ENCODE assay signal across 20 mouse cellular contexts in the genomic region with DNA sequence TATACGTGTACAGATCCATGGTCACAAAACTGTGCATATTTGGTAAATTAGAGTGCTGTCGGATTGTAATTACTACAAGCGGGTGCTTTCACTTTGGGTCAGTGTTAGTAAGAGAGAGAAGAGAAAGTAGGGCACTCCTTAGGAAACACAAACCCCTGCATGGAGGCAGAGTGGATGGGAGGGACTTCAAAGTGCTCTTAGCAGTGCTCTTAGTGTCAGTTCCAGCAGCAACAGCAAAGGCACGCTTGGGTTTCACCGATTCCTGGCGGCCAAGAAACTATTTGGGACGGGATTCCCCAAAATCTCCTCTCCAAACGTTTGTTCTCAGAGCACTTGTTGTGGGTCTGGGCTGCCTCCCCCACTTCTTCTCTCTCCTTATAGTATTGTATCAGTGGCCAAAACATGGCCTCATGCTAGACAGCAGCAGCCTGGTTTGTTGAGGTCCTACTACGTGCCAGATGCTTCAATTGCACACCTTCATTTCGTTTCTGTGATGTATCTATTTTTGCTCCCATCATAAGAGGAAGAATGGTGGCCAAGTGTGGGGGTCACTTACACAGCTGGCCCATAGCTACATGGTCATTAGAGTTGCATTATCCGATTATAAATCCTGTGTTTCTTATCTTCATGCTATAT. TPM values are rescaled to one million over a fixed set of nuclear protein-coding genes. Genes with fewer than 3 reads are reported as not detected.
A peak's percentile ranks its signal among the peaks of the same experiment; 100 is the strongest.
DNase-seq lines count a peak whose midpoint lies in the region; ATAC-seq lines count a peak whose summit lies in the region.
"Had no signal": no experiment of that assay in that cellular context is flagged by ENCODE, and none has a peak within 500 bp of the region (broad histone marks: within the 10 kb centered on the region; RNA-seq: fewer than 3 reads in every experiment).

No protein-coding gene starts in this region.

- 82% methylated on average over 11 of the region's 11 CpGs for WGBS in heart, embryonic 10.5 days
- 82% methylated on average over 11 of the region's 11 CpGs for WGBS in heart, embryonic 16.5 days
- 56% methylated on average over 11 of the region's 11 CpGs for WGBS in lung, embryonic 16.5 days
- 84% methylated on average over 11 of the region's 11 CpGs for WGBS in embryonic facial prominence, embryonic 10.5 days

- intact Hi-C loops in heart, postnatal 14 days (cut with DNase I): loop anchor here (5.0 kb wide), 1 partner anchor 50 kb away; no protein-coding TSS in a partner anchor

- no peaks in the 10 kb centered on the region for H3K9me3 ChIP-seq in heart, embryonic 10.5 days
- H3K9me3 ChIP-seq in heart, embryonic 16.5 days (replicated peaks; ENCODE audit: control insufficient read depth, low read length): no peaks in the 10 kb centered on the region
- H3K9me3 ChIP-seq in lung, embryonic 16.5 days (ENCODE audit: control insufficient read depth, low read length): no peaks in the 10 kb centered on the region
- H3K9me3 ChIP-seq in embryonic facial prominence, embryonic 10.5 days: no peaks in the 10 kb centered on the region
- H3K9me3 ChIP-seq: midbrain, embryonic 13.5 days had no signal

- H3K4me1 ChIP-seq in heart, embryonic 10.5 days: peaks cover 49% of the 10 kb centered on the region
- H3K4me1 ChIP-seq in heart, embryonic 16.5 days (ENCODE audit: control insufficient read depth, insufficient read depth, low read length): peaks cover 39% of the 10 kb centered on the region
- peaks cover 31% of the 10 kb centered on the region for H3K4me1 ChIP-seq in lung, embryonic 16.5 days (replicated peaks; ENCODE audit: control insufficient read depth, insufficient read depth, low read length)
- peaks cover 17% of the 10 kb centered on the region for H3K4me1 ChIP-seq in embryonic facial prominence, embryonic 10.5 days

- no peak for DNase-seq in heart, embryonic 10.5 days (ENCODE audit: low spot score)
- no peak for DNase-seq in heart, postnatal 14 days
- no peak for DNase-seq in heart, adult 8-10 months (ENCODE audit: low spot score)
- DNase-seq in embryonic facial prominence, embryonic 10.5 days (ENCODE audit: low spot score): no peak
- DNase-seq: adrenal gland, postnatal 36 days; cerebellum, adult 11 months; cerebellum, adult 9-11 months; forebrain, postnatal 0 days; gastrocnemius, postnatal 25 days; kidney, adult 8-10 months; kidney, postnatal 10 days; left cerebral cortex, postnatal 4 days; liver had no signal

- H3K4me3 ChIP-seq in heart, embryonic 10.5 days: no peak overlapping the region
- no peak overlapping the region for H3K4me3 ChIP-seq in heart, embryonic 16.5 days (ENCODE audit: low read length)
- H3K4me3 ChIP-seq in lung, embryonic 16.5 days (ENCODE audit: low read length): no peak overlapping the region
- H3K4me3 ChIP-seq in embryonic facial prominence, embryonic 10.5 days: no peak overlapping the region
- H3K4me3 ChIP-seq: midbrain, embryonic 13.5 days had no signal

- H3K4me2 ChIP-seq in heart, embryonic 16.5 days (ENCODE audit: low read depth, low read length): no peak overlapping the region
- 0 out of 2 replicates have a peak overlapping the region, but pooled peaks have one; percentile 10 for H3K4me2 ChIP-seq in lung, embryonic 16.5 days (ENCODE audit: low read depth, low read length)
- H3K4me2 ChIP-seq: hindbrain, embryonic 14.5 days; midbrain, embryonic 13.5 days had no signal

- peak overlapping the region; percentile 87 for H3K27ac ChIP-seq in heart, embryonic 10.5 days
- H3K27ac ChIP-seq in heart, embryonic 16.5 days (ENCODE audit: low read length): peak overlapping the region; percentile 94
- peak overlapping the region; percentile 98 for H3K27ac ChIP-seq in lung, embryonic 16.5 days (ENCODE audit: low read length)
- H3K27ac ChIP-seq in embryonic facial prominence, embryonic 10.5 days (replicated peaks): no peak overlapping the region
- H3K27ac ChIP-seq: hindbrain, embryonic 14.5 days; midbrain, embryonic 13.5 days had no signal

- no peak overlapping the region for H3K9ac ChIP-seq in heart, embryonic 16.5 days (ENCODE audit: low read length)
- H3K9ac ChIP-seq in lung, embryonic 16.5 days (ENCODE audit: low read length): no peak overlapping the region
- H3K9ac ChIP-seq: forebrain, postnatal 0 days; hindbrain, embryonic 14.5 days; midbrain, embryonic 13.5 days had no signal

- no peaks in the 10 kb centered on the region for H3K27me3 ChIP-seq in heart, embryonic 10.5 days (ENCODE audit: insufficient read depth, poor library complexity, severe bottlenecking)
- H3K27me3 ChIP-seq in heart, embryonic 16.5 days (ENCODE audit: control insufficient read depth, insufficient read depth, low read length): no peaks in the 10 kb centered on the region
- H3K27me3 ChIP-seq in lung, embryonic 16.5 days (ENCODE audit: control insufficient read depth, insufficient read depth, low read depth, low read length): no peaks in the 10 kb centered on the region
- H3K27me3 ChIP-seq in embryonic facial prominence, embryonic 10.5 days (replicated peaks; ENCODE audit: low read depth, poor library complexity, severe bottlenecking): no peaks in the 10 kb centered on the region
- H3K27me3 ChIP-seq: midbrain, embryonic 13.5 days; Patski had no signal

- ATAC-seq in heart, embryonic 16.5 days (replicated peaks; ENCODE audit: extremely low read depth, insufficient read depth, low FRiP score): no peak
- no peak for ATAC-seq in lung, embryonic 16.5 days (ENCODE audit: low read depth)
- ATAC-seq in inflammation-experienced regulatory T-cells, adult 6 months: no peak
- no peak for ATAC-seq in cerebellum, adult (ENCODE audit: insufficient number of reproducible peaks, low FRiP score, low TSS enrichment)
- ATAC-seq: forebrain, postnatal 0 days; midbrain, embryonic 13.5 days; Patski had no signal

- H3K36me3 ChIP-seq in heart, embryonic 10.5 days: no peaks in the 10 kb centered on the region
- no peaks in the 10 kb centered on the region for H3K36me3 ChIP-seq in heart, embryonic 16.5 days (ENCODE audit: control insufficient read depth, insufficient read depth)
- H3K36me3 ChIP-seq in lung, embryonic 16.5 days (ENCODE audit: control insufficient read depth, insufficient read depth, low read length): no peaks in the 10 kb centered on the region
- H3K36me3 ChIP-seq in embryonic facial prominence, embryonic 10.5 days (replicated peaks): no peaks in the 10 kb centered on the region
- H3K36me3 ChIP-seq: midbrain, embryonic 13.5 days had no signal

RNA-seq across cellular contexts. Expression of a gene that starts 14.7 kb away (rescaled TPM):
- polyA plus RNA-seq in heart, embryonic 10.5 days (2016; fragmentation: Nextera tagmentation; extraction: Ambion mirVana): 5.2 and 6.8 TPM in 2 replicates
- 1 to 10 TPM; 8.9 to 9.2 TPM for total RNA-seq in heart, postnatal 14 days (2021)
- 17.3 and 17.8 TPM in 2 replicates for polyA plus RNA-seq in heart, embryonic 16.5 days (2015; fragmentation: Nextera tagmentation; extraction: Ambion mirVana)
- 10 to 100 TPM in 2 of 4 experiments, 1 to 10 TPM in 2; 3.9 to 11.7 (median 8.3) TPM for total RNA-seq in heart, adult 8-10 months (2022)
- polyA plus RNA-seq in lung, embryonic 16.5 days (2015; fragmentation: Nextera tagmentation; extraction: Ambion mirVana): 4.3 and 5.0 TPM in 2 replicates
- 100 to 1,000 TPM; 199 to 236 (median 232) TPM for polyA plus RNA-seq in inflammation-experienced regulatory T-cells, adult 6 months (2017; shearing (Covaris generic))
- polyA plus RNA-seq in embryonic facial prominence, embryonic 10.5 days (2016; fragmentation: Nextera tagmentation; extraction: Ambion mirVana): 2.3 and 2.6 TPM in 2 replicates

Comparison
In these comparisons a context has a peak if more than half of its experiments do, and no peak if none do; other contexts are left out.
1. RNA of a gene that starts 14.7 kb away (polyA plus RNA-seq): 199 to 236 TPM in inflammation-experienced regulatory T-cells, adult 6 months; 17.3 to 17.8 TPM in heart, embryonic 16.5 days, 5.2 to 6.8 TPM in heart, embryonic 10.5 days, 4.3 to 5.0 TPM in lung, embryonic 16.5 days and 2.3 to 2.6 TPM in embryonic facial prominence, embryonic 10.5 days; every median in the first group is over 10 times any median in the second.